Mouse (Mus musculus): ENCODE measurements at regions not wholly inside any gene's neighbourhood (a gene's known extent, or its start where the extent isn't known, plus 50 kb on each side); places are given as distances from the start of the nearest gene placed in this dataset.

GRCm38 (mm10) chr1:75934761-75935160, 388.7 kb downstream of the Slc4a3 start:
- TF ChIP-seq ZMIZ1 (IDR thresholded peaks at IDR 0.05; ENCODE audit: low read depth, low read length) (no peak), CTCF (conservative IDR thresholded peaks at IDR 0.05 in 1 of 2, IDR thresholded peaks at IDR 0.05 in 1 of 2; ENCODE audit: low read depth in 2 of 2, low read length in 2 of 2) (no peak), USF1 (IDR thresholded peaks at IDR 0.05; ENCODE audit: low read depth, low read length) (no peak), RCOR1 (conservative IDR thresholded peaks at IDR 0.05; ENCODE audit: low read depth, low read length) (no peak), NELFE (IDR thresholded peaks at IDR 0.05; ENCODE audit: low read depth, low read length) (no peak), UBTF (IDR thresholded peaks at IDR 0.05; ENCODE audit: low read depth, low read length) (no peak)

Measured in CH12.LX (cell line).